Mouse (Mus musculus): Measurements from ENCODE around the gene Gpr85.

Gene Gpr85

GRCm38 (mm10) chr6:13839345-13840054 is at the start of gene Gpr85:
Gene Gpr85 (minus strand): TSS chr6:13839942.
- DNase-seq (ENCODE audit: low read depth, low spot score) = peak; percentile 13

- no peak for DNase-seq (ENCODE audit: low read depth, low spot score)
Observed at GRCm38 (mm10) chr6:13884877-13885592, 45.3 kb upstream of the Gpr85 start.

- DNase-seq (ENCODE audit: low read depth, low spot score) = no peak
Observed at GRCm38 (mm10) chr6:13882919-13883318, 43.2 kb upstream of the Gpr85 start.

GRCm38 (mm10) chr6:13873959-13874358 is 34.2 kb upstream of the Gpr85 start:
- no peak for DNase-seq (ENCODE audit: low read depth, low spot score)

- DNase-seq (ENCODE audit: low read depth, low spot score) = no peak
Observed at GRCm38 (mm10) chr6:13872076-13872475, 32.3 kb upstream of the Gpr85 start.

- no peak for DNase-seq (ENCODE audit: low read depth, low spot score)
Observed at GRCm38 (mm10) chr6:13871625-13871958, 31.9 kb upstream of the Gpr85 start.

GRCm38 (mm10) chr6:13870919-13871624 is 31.3 kb upstream of the Gpr85 start, which contains the start of gene 2610001J05Rik:
Gene 2610001J05Rik (minus strand): TSS chr6:13871518.
- peak; percentile 95 for DNase-seq (ENCODE audit: low read depth, low spot score)

- DNase-seq (ENCODE audit: low read depth, low spot score) = peak; percentile 29
Observed at GRCm38 (mm10) chr6:13870289-13870741, 30.6 kb upstream of the Gpr85 start.

GRCm38 (mm10) chr6:13860596-13860995 is 20.9 kb upstream of the Gpr85 start:
- DNase-seq (ENCODE audit: low read depth, low spot score) = no peak

- no peak for DNase-seq (ENCODE audit: low read depth, low spot score)
Observed at GRCm38 (mm10) chr6:13859877-13860585, 20.3 kb upstream of the Gpr85 start.

GRCm38 (mm10) chr6:13854230-13854629 is 14.5 kb upstream of the Gpr85 start:
- DNase-seq (ENCODE audit: low read depth, low spot score) = no peak

- no peak for DNase-seq (ENCODE audit: low read depth, low spot score)
Observed at GRCm38 (mm10) chr6:13853244-13853643, 13.5 kb upstream of the Gpr85 start.

GRCm38 (mm10) chr6:13846031-13846430 is 6.3 kb upstream of the Gpr85 start:
- DNase-seq (ENCODE audit: low read depth, low spot score) = peak; percentile 22

GRCm38 (mm10) chr6:13838677-13839344 is 931 bp downstream of the Gpr85 start:
- DNase-seq (ENCODE audit: low read depth, low spot score) = peak; percentile 22

- peak; percentile 55 for DNase-seq (ENCODE audit: low read depth, low spot score)
Observed at GRCm38 (mm10) chr6:13837916-13838676, 1.6 kb downstream of the Gpr85 start.

GRCm38 (mm10) chr6:13836967-13837570 is 2.7 kb downstream of the Gpr85 start:
- DNase-seq (ENCODE audit: low read depth, low spot score) = no peak

GRCm38 (mm10) chr6:13835720-13836665 is 3.7 kb downstream of the Gpr85 start:
- DNase-seq (ENCODE audit: low read depth, low spot score) = no peak

- no peak for DNase-seq (ENCODE audit: low read depth, low spot score)
Observed at GRCm38 (mm10) chr6:13832770-13833169, 7.0 kb downstream of the Gpr85 start.

- DNase-seq (ENCODE audit: low read depth, low spot score) = no peak
Observed at GRCm38 (mm10) chr6:13828877-13829276, 10.9 kb downstream of the Gpr85 start.

Data from ES-CJ7 (cell line).